Mouse (Mus musculus) kidney, postnatal 10 days (tissue): ENCODE data around the gene Chad.

Experiments
- DNase-seq: peaks from one replicate; pipeline ENCODE4 v3.0.0; 2021; ENCODE audit warnings: mixed read lengths

The Chad gene

DNA sequence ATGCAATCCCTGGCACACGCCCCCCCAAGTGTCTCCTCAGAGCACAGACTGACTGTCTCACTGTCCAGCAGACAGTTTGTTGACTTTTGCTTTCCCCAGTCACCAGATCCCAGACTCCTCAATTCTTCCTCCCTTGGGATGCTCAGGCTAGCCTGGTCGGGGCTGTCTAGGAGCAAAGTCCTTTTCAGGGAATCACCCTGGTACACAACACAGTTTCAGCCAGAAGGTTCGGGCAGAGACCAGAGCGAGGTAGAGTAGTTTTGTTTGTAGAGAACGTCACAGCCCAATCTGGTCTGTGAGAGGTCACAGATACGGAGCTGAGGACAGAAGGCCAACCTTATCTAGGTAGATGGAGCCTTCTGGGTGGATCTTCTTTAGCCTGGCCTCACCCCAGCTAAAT is 1.7 kb downstream of the Chad start:
- DNase-seq: no peak

DNA sequence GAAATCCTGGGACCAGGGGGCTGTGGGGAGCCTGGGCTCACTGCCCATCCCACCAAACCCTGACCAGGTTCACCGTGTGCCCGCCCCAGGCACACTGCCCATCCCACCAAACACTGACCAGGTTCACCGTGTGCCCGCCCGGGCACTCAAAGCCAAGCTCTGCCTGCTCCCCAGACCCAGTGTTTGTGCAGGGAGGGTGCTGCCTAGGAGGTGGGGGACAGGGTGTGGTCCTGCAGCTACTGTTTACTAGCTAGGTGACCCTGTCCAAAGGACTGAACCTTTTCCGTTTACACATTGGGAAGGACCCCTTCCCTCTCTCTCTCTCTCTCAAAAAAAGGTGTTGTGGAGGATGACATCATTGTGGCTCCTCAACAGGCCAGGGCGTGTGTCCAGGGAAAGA is 2.5 kb downstream of the Chad start:
- DNase-seq: no peak

DNA sequence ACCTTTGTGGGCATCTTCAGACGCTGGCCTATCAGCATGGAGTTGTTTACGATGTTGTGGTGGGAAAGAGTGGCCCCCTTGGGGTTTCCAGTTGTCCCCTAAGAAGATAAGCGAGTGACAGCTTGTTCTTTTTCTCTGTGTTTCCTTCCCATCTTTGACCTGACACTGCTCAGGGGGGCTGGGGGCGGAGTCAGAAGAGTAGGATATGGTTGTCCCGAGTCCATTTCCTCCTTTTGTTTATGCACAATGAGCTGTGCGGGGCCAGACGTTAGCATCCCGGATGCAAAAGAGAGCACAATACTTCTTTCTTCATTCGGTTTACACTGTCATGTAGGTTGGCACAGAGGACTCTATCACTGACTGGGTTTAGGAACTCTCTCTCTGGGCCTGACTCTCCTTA is 5.8 kb downstream of the Chad start:
- DNase-seq: peak; percentile 80

DNA sequence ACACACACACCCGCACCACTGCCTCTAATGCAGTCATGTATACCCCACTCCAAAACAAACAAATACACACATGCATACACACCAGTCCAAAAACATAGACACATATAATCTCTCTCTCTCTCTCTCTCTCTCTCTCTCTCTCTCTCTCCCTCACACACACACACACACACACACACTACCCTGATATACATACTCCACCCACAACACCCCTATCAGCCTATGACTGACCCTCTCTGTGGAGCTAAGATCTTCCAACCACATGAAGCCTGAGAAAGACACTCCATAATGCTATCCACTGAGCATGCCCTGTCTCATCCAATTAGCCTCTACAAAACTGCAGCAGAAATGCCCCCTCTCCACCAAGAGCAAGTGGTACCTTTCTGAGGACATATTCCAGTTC is 7.0 kb downstream of the Chad start:
- DNase-seq: no peak

DNA sequence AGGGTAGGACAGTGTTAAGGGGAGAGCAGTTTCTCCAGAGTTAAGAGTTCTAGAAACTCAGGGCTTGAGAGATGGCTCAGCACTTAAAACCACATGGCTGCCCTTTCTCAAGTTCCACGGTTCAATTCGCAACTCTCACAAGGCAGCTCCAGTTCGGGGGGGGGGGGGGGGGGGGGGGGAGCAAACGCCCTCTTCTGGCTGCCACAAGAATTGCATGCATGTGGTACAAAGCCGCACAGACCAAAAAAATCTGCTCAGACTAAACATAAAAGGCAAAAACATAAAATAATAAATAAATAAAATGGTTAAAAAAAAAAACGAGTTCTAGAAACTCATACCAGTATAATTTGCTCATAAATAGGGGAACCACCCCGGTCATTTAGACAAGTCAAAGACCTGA is 9.7 kb downstream of the Chad start:
- DNase-seq: no peak

DNA sequence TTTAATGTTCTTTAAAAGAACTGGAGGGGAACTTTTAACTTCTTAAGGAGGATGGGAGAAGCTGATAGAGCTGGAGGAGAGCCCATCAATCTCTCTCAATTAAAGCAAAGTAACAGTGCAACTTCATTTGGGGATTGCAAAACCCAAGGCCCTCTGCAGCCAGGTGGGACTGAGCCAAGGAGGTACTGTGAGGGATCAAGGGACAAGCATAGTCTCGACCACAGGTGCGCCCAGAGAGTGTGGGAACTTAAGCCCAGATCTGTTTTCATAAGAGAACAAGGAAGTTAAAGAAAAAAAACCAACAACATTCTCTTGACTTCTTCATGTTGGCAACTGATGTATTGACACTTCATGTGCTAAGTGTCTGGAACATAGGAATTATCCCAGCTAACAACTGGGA is 10.2 kb downstream of the Chad start:
- DNase-seq: no peak

DNA sequence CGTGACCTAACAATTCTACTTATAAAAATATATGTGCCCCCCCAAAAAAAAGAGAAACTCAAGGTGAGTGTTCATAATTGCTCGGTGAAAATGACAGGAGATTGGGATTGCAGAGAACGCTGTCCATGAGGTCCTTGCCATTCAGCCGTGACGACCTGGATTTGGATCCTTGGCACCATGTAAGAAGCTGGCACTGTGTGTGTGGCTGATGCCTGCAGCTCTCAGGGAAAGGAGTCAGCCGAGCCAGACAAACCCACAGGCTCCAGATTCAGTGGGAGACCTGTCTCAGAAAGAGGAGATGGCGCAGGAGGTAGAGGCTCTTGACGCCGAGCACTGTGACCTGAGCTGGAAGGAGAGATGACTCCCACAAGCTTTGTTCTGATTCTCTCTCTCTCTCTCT is 11.5 kb downstream of the Chad start:
- DNase-seq: peak; percentile 38

DNA sequence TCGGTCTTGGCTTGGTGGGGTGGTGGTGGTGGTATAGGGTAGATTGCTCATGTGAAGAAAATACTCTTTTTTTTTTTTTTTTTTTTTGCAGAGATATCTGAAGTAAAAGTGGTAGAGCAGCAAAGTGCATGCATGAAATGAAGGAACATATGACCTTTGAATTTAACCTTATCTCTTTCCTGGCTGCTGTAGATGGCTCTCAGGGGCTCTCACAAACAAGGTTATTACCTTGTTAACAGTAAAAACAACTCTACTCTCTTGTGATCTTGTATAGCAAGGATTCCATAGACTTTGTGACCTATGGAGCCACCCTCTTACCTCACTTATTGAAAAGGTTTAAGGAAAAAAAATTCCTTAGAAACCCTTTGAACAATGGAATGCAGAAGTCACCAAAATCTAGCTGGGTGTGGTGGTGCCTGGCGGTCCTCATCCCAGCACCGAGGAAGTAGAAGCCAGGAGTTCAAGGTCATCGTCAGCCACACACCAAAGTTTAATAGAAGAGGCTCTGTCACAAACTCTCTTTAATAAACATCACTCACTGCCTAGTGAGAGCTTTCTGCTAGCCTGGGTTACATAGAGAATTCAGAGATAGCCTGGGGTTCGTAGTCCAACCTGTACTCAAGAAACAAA is 15.4 kb downstream of the Chad start:
- DNase-seq: no peak

DNA sequence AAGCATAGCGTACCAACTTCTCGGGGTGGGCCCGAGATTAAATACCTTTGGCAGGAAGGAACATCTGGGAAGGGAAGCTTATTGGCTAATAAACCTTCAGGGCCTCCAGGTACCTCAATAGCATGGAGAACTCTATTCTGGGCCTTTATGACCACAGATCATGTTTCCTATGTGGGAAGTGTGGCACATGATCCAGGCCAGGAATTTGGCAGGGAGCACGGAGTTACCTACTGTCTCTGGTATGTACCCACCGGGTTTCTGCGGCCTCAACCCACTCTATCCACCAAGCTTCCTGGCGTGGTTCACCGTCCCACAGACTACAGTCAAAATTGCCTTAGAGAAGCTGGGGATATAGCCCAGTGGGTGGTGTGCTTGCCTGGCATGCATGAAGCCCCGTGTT is 20.2 kb downstream of the Chad start:
- no peak for DNase-seq

DNA sequence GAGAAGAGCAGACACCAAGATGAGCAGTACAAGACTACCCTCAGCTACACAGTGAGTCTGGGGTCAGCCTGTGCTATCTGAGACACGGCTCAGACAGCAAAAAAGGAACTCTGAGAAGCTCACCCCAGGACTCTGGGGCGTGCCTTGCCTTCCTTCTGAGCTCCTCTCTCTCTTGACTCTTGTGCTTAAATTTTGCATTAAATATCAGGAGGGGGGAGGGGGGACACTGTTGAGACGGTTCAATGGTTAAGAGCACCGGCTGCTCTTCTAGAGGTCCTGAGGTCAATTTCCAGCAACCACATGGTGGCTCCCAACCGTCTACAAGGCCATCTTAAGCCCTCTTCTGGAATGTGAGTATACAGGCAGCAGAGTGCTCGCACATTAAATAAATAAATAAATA is 22.7 kb downstream of the Chad start:
- no peak for DNase-seq

DNA sequence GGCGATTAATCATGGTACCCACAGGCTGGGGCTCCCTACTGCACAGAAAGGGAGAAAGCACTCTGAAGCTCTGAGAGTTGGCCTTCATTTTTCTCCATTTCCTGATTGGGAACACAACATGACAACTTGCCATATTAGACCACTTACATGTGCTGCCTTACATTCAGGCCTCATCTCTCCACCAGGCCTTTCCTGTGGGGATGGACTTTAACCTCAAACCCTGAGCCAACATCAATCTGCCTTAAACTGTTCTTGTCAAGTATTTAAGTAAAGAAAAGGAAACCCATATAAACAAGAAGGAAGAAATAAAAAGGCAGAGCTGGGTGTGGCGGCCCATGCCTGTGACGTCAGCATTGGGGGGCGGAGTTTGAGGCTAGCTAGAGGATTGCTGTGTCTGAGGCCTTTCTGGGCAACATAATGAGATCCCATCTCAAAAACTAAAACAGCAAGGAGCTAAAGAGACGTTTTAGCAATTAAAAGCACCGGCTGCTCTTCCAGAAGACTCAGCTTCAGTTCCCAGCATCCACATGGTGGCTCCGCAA is 31.5 kb downstream of the Chad start:
- peak; percentile 71 for DNase-seq

DNA sequence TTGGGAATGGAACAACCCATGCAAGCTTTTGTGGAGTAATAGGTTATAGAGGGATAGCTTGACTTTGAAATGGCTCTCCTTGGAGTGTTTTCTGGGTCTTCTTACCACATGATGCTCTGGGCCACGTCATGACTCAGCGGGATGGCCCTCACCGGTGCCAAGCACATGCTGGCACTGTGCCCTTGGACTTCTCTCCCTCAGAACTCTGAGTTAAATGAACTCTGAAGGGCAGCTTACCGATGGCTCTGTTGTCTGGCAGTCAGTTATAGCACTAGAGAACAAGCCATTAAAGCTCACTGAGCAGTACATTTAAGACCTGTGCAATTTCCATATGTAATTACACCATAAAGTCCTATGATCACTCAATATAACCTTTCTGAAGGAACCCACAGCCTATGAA is 32.5 kb downstream of the Chad start:
- DNase-seq: peak; percentile 80

DNA sequence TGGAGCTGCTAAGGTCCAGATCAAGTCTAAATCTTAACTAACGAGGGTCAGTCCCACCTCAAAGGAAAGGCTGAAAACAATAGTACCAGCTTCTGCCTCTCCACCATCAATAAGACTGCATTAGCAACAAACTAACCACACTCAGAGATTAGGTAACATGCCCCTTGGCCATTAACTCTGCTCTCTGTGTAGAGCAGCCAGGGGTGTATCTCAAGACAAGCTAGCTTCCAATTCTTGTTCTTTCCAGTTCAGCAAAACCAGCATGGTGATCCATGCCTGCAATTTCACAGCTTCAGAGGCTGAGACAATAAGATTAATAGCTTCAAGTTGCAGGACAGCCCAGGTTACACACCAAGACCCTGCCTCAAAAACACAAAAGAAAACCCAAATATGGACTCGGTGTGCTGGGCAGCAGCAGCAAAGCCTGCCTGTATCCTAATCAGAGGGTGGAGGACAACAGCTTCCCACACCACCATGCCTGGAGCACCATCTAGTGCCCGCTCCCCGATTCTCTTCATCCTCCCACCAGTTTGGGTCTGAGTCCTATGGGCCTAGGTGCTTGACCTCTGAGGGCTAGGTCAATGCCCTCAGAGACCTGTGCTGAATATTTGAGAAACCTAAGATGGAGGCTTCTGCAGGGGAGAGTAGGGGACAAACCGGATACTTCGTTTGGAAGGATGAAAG is 33.7 kb downstream of the Chad start:
- peak; percentile 33 for DNase-seq

DNA sequence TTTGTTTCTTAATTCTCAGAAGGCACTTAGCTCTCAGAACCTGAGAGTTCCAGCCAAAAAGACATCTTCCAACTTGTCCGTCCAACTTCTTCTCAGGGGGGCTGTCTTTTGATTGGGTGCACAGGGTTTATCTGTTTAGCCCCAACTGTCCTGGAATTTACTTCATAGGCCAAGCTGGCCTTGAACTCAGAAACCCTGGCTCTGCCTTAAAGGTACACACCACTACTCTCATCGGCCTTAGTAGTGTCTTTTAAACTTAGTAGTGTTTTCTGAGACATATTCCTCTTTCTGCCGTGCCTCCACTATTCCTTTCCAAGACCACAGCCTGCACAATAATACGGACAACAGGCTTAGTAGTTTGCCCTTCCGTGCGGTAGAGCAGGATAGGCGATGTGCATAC is 35.6 kb downstream of the Chad start:
- DNase-seq: no peak

DNA sequence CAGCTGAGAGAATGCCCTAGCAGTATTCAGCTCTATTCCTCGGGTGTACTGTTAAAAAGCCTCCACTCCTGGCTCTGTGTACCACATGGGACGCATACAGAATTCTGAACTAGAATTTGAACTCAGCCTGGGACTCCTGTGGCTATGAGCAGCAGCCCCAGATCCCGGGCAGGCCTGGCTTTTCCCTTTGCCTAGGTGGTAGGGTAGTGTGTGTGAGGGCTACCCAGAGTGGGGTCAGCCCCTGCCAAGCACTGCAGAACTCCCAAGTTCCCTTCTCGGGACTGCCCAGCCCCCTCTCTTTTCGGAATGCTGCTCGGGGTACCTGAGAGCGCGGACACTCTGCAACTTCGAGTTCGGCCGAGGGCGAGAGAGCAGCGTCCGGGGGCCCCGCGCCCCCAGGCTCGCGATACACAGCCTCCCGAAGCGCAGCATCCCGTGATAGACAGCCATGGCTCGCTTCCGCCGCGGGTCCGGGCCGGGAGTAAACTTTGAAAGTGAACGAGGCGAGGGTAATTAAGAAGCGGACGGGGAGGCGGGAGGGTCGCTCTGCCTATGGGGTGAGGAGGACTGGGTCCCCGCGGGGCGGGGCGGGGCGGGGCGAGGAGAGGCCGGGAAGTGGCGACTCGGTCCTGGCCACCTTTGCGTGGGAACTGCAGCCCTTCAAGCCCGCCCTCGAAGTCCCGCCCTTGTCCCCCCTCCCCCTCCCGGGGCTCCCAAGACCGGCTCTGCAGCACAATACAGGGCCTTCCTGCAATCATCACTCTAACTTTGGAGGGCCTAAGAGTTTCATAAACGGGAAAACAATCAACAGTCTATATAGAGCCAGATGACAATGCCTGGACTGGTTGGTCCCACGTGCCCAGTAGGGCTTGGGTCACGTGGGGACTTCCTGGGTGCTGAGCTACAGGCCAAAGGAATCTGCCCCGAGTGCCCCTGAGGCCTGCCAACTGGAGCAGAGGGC is 36.8 kb downstream of the Chad start, which contains the start of gene Acsf2:
TSS of gene Acsf2 (minus strand) at position 551 of the 961 bp plus-strand sequence.
- DNase-seq: peak; percentile 93

DNA sequence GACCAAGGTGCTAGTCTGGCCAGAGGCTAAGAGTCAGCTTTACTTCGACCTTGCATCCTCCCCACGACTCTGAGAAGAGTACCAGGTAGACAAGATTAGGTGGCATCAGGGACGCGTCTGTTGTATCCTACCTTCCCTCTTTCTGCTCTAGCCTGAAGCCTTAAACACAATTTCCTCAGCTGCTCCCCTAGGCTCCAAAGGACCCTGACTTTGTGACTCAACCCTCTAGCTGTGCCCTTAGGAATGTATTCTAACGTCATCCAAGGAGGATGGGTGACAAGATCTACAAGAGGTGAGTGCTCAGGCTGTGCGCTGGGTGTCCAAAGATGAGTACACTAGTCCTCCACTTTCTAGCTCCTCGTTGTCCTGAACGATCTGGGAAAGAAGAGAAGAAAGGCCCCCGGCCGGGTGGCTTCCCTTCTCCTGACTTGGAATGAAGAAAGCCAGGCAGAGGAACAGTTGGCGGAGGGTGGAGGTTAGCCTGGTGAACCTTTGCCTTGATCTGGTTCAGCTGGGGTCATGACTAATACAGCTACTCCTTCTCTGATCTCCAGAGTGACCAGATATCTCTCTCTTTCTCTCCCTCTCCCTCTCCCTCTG is 37.6 kb downstream of the Chad start:
- DNase-seq: no peak

DNA sequence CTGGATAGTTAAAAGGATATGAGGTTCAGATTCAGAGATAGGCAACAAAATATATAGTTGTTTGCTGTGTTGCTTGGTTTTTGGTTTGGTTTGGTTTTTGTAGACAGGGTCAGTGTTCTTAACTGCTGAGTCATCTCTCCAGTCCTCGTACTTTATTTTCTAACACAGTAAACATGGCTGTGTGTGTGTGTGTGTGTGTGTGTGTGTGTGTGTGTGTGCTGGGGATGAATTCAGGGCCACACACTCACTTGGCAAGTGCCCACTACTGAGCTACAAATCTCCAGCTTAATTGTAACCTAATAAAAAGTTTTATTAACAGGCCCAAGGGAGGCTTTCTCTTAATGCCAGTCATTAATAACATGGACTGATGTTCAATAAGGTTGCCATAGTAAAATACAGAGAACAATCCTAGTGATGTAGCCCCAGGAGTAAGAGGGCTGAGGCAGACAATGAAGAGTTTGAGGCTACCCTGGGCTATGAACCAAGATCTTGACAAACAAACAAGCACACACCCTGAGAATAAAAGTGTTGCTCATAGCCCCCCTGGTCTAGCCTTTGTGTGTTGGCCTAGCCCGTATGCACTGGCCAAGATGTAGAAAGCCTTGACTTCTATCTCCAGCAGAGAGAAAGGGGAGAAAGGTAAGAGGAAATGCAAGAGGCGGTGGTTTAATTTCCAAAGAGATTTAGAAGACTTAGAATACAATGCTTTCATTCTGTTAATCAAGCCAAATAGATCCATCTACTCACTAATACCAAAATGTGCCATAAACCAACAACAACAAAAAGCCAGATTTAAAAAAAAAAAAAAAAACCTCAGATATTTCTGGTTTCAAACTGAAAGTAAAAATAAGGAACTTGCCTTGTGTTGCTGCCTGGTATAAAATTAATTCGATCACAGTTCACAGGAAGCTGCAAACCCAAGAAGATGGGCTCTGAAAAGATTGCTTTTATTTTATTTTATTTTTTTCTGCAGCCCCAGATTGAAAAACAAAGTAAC is 46.2 kb downstream of the Chad start:
- DNase-seq: peak; percentile 53

DNA sequence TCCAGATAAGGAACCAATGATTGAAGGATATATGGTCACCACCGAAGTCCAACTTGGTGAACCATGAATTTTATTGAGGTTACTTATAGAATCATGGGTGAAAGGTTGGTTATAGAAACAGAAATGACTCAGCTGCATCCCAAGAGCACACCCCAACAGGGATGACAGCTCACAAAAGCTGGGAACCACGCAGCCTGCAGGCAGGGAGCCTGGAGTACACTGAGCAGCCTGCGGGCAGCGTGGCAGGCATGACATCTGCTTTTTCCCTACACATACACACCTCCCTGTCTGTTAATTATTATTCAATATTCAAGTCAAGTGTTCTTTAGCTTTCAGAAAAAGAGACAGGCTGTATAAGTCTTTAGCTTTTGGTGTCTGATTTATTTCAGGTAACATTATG is 49.8 kb downstream of the Chad start:
- no peak for DNase-seq

DNA sequence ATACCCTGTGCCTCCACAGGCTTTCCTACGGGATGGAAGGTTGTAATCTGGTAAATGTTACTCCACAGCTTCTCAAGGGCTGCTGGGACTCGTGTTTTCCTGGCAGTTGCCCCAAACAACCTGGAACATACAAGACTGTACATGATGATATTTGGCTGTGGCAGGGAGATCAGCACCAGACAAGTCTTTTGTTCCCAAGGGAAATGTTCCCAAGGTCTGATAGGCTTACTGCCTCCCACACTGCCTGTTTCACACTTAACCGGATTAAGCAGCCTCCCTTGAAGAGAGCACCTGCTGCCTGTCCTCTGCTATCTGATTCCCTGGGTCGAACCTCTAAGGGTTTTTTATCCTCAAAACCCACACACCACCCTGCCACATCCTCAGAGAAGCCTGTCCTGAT is 50.6 kb downstream of the Chad start:
- no peak for DNase-seq

DNA sequence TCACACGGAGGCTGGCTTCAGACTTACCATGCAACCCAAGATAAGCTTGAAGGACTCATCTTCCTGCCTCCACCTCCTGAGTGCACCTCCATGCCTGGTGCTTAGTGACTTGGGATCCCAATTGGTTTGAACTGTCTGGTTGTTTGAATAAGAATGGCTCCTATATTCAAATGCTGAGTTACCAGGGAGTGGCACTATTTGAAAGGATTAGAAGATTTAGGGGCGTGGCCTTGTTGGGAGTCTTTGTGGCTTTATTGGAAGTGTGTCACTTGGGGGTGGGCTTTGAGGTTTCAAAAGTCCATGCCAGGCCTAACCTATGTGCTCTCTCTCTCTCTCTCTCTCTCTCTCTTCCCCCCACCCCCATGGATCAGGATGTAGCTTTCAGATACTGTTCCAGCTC is 52.8 kb downstream of the Chad start:
- no peak for DNase-seq
